Mouse (Mus musculus) kidney, postnatal 25 days (tissue): ENCODE results near the gene Kctd17.

ENCODE experiments used
- DNase-seq, 2 experiments: peaks; one replicate each; pipeline ENCODE4 v3.0.0; 2021; ENCODE audit warnings: mixed read lengths in 2 of 2

Kctd17 gene

GRCm38 (mm10) chr15:78449131-78449530 is 20.8 kb downstream of the Kctd17 start:
- DNase-seq: peak; percentile 27 to 35

- peak in 1 of 2 experiments; percentile 66 for DNase-seq
These were observed 21.5 kb downstream of the Kctd17 start for GRCm38 (mm10) chr15:78449694-78450418.

GRCm38 (mm10) chr15:78450419-78450768 is 22.0 kb downstream of the Kctd17 start:
- no peak for DNase-seq

- no peak for DNase-seq
These were observed 22.8 kb downstream of the Kctd17 start for GRCm38 (mm10) chr15:78451201-78451600.

- DNase-seq: no peak
These were observed 24.6 kb downstream of the Kctd17 start for GRCm38 (mm10) chr15:78452929-78453328.

- no peak for DNase-seq
These were observed 26.8 kb downstream of the Kctd17 start for GRCm38 (mm10) chr15:78455168-78455567.

GRCm38 (mm10) chr15:78456051-78456450 is 27.7 kb downstream of the Kctd17 start:
- DNase-seq: peak in 1 of 2 experiments; percentile 31

GRCm38 (mm10) chr15:78457193-78457592 is 28.8 kb downstream of the Kctd17 start:
- no peak for DNase-seq

- no peak for DNase-seq
These were observed 34.6 kb downstream of the Kctd17 start for GRCm38 (mm10) chr15:78462981-78463380.

- no peak for DNase-seq
These were observed 38.4 kb downstream of the Kctd17 start for GRCm38 (mm10) chr15:78466809-78467208.

- no peak for DNase-seq
These were observed 39.2 kb downstream of the Kctd17 start for GRCm38 (mm10) chr15:78467570-78467969.

- no peak for DNase-seq
These were observed 40.1 kb downstream of the Kctd17 start, which contains the start of gene Tmprss6 for GRCm38 (mm10) chr15:78468379-78468937. TSS of gene Tmprss6 (minus strand) at chr15:78468634.

GRCm38 (mm10) chr15:78470495-78471276 is 42.3 kb downstream of the Kctd17 start:
- no peak for DNase-seq

GRCm38 (mm10) chr15:78471902-78472301 is 43.5 kb downstream of the Kctd17 start:
- DNase-seq: no peak

- DNase-seq: no peak
These were observed 45.1 kb downstream of the Kctd17 start for GRCm38 (mm10) chr15:78473442-78473841.

- no peak for DNase-seq
These were observed 47.3 kb downstream of the Kctd17 start for GRCm38 (mm10) chr15:78475604-78476031.

- DNase-seq: no peak
These were observed 48.5 kb downstream of the Kctd17 start for GRCm38 (mm10) chr15:78476878-78477277.

GRCm38 (mm10) chr15:78478073-78478472 is 49.7 kb downstream of the Kctd17 start:
- DNase-seq: no peak

GRCm38 (mm10) chr15:78479470-78479869 is 51.1 kb downstream of the Kctd17 start:
- DNase-seq: no peak

- DNase-seq: no peak
These were observed 51.7 kb downstream of the Kctd17 start for GRCm38 (mm10) chr15:78480111-78480510.

- DNase-seq: no peak
These were observed 52.6 kb downstream of the Kctd17 start for GRCm38 (mm10) chr15:78480991-78481390.

- no peak for DNase-seq
These were observed 53.2 kb downstream of the Kctd17 start for GRCm38 (mm10) chr15:78481448-78482000.

- DNase-seq: no peak
These were observed 54.2 kb downstream of the Kctd17 start for GRCm38 (mm10) chr15:78482518-78482917.
